Mouse (Mus musculus) liver, adult 2 months (tissue): ENCODE data around the gene Tmem107.

Experiments
- CTCF ChIP-seq: fragments of 200-500 bp; IDR thresholded peaks from 2 replicates; pipeline ENCODE4 v1.5.1; 2011; ENCODE audit warnings: low read depth, low read length, control low read depth
- POLR2A ChIP-seq: fragments of 200-500 bp; IDR thresholded peaks from 2 replicates; pipeline ENCODE4 v1.6.1; 2011; ENCODE audit warnings: low read length, control low read depth; ENCODE audit not compliant: insufficient read depth; ENCODE audit errors: extremely low read depth

DNA sequence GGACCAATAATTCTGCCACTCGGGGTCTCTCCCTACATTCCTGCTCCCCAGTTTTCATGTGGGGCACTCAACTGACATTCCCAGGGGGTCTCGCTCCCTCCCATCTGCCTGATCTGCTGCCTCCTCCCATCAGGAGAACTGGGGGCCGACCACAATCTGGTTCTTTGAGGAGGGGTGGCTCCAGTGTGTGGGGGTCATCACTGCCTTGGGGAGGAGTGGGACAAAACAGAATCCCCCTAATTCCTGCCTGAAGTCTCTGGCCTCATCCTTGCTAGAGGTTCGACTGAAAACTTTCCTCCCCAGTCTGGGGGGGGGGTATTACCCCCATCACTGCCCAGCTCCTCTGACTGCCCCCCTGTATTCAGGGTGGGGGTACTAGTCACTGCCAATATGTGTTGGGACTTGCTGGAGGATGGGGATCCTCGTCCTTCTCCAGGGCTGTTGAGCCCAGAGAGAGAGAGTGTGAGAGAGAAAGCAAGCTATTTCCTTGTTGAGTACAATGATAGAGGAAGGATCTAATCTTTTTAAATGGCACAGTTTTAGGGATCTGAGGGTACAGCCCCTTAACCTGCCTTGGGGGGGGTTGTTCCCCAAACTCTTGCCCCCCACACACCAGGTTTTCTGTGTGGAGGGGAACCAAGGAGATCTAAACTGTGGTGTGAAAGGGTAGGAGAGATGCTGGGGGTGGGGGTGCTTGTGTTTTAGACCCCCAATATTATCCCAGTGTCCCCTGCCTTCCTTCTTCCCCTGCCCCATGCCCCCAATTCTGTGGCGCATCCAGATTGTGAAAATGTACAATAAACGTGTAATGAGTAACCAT is 21.2 kb downstream of the Tmem107 start:
- TF ChIP-seq POLR2A (no peak), CTCF (no peak)
